Mouse (Mus musculus): ENCODE results near the gene Drap1. TPM values are rescaled to one million over a fixed set of nuclear protein-coding genes. Genes with fewer than 3 reads are reported as not detected.

Drap1 gene
- total RNA-seq, 2 experiments from 2014 or later, result 301 to 320 TPM

DNA sequence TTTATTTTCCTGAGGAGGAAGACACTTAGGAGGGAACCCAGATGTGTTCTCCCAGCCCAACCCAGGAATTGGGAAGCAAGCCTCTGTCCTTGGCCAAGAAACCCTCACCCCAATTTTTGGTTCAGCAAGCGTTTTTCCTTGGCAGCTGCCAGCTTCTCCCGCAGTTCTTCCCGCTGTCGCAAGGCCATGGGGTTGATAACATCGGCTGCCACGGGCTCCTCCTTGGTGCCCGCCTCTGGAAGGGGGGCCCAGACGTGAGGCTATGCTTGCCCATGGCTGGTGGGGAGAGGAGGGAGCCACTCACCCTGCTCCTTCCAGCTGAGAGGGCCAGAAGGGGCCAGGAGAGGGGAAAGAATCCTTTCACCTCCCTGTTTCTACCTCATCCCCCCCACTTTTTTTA is 40.1 kb downstream of the Drap1 start:
- DNase-seq, result no peak

GRCm38 (mm10) chr19:5383326-5383725 is 41.5 kb downstream of the Drap1 start:
- DNase-seq, result no peak

GRCm38 (mm10) chr19:5377446-5377845 is 47.3 kb downstream of the Drap1 start:
- DNase-seq, result no peak

DNA sequence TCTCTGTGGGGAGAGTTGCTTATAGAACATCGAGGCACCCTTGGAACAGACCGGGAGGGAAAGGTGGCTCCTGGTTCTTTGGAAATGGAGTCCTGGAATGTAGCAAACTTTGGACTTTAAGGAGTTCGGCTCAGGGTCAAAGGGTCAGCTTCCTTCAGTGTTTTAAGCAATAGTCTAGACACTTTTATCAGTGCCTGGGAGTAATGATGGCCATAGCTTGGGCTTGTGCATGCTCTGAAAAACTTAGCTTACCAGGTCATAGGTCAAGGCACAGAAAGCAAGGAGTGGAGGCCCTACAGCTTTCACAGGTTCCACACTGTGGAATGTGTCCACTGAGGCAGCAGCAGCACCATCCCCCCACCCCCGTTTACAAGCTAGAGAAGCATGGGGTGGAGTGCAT is 50.0 kb downstream of the Drap1 start:
- no peak for DNase-seq

- DNase-seq, result no peak
Measured at GRCm38 (mm10) chr19:5374177-5374576, 50.6 kb downstream of the Drap1 start.

Other genes starting within 250 kb of the Drap1 start
- gene Pacs1, start 151.9 kb downstream of the Drap1 start, total RNA-seq (2021), result 10 to 100 TPM; 21.8 to 22.7 TPM
- gene Sf3b2, start 129.5 kb downstream of the Drap1 start, total RNA-seq (2021), result 100 to 1,000 TPM; 118 to 119 TPM
- 10 to 100 TPM; 21.9 to 22.4 TPM for gene Gal3st3, start 126.6 kb downstream of the Drap1 start, total RNA-seq (2021)
- gene Catsper1, start 89.2 kb downstream of the Drap1 start, total RNA-seq (2021), result not detected
- gene Cst6, start 75.4 kb downstream of the Drap1 start, total RNA-seq (2021), result 10 to 100 TPM; 17.3 to 21.4 TPM
- 10 to 100 TPM; 18.8 to 19.7 TPM for gene Eif1ad, start 58.2 kb downstream of the Drap1 start, total RNA-seq (2021)
- 100 to 1,000 TPM; 121 to 125 TPM for gene Banf1, start 57.8 kb downstream of the Drap1 start, total RNA-seq (2021)
- 10 to 100 TPM; 47.8 to 48.1 TPM for gene Sart1, start 36.3 kb downstream of the Drap1 start, total RNA-seq (2021)
- gene Tsga10ip, start 22.5 kb downstream of the Drap1 start, total RNA-seq (2021), result under 1 TPM in 1 of 2 experiments, not detected in 1; 0.59 TPM
- 10 to 100 TPM; 32.1 to 38.3 TPM for gene AI837181, start 165 bp upstream of the Drap1 start, total RNA-seq (2021)
- gene Fosl1, start 22.6 kb upstream of the Drap1 start, total RNA-seq (2021), result not detected
- gene Ccdc85b, start 32.9 kb upstream of the Drap1 start, total RNA-seq (2021), result 1 to 10 TPM; 6.0 to 6.7 TPM
- 10 to 100 TPM; 50.9 to 54.3 TPM for gene Fibp, start 35.6 kb upstream of the Drap1 start, total RNA-seq (2021)
- gene Ctsw, start 43.5 kb upstream of the Drap1 start, total RNA-seq (2021), result 1 to 10 TPM in 1 of 2 experiments, under 1 TPM in 1; 0.25 to 1.5 TPM
- 1 to 10 TPM; 7.2 to 7.9 TPM for gene Efemp2, start 49.0 kb upstream of the Drap1 start, total RNA-seq (2021)
- gene Mus81, start 63.4 kb upstream of the Drap1 start, total RNA-seq (2021), result 10 to 100 TPM; 16.9 to 24.2 TPM
- 100 to 1,000 TPM; 184 to 211 TPM for gene Cfl1, start 65.5 kb upstream of the Drap1 start, total RNA-seq (2021)
- gene 1700020D05Rik, start 78.8 kb upstream of the Drap1 start, total RNA-seq (2021), result under 1 TPM; 0.35 to 0.57 TPM
- 1 to 10 TPM; 4.2 to 4.3 TPM for gene Snx32, start 85.6 kb upstream of the Drap1 start, total RNA-seq (2021)
- gene Ovol1, start 135.7 kb upstream of the Drap1 start, total RNA-seq (2021), result not detected
- 1 to 10 TPM; 2.8 to 4.3 TPM for gene Ap5b1, start 143.0 kb upstream of the Drap1 start, total RNA-seq (2021)
- gene Rnaseh2c, start 176.9 kb upstream of the Drap1 start, total RNA-seq (2021), result 10 to 100 TPM; 56.5 to 59.3 TPM
- gene Kat5, start 185.3 kb upstream of the Drap1 start, total RNA-seq (2021), result 10 to 100 TPM; 20.5 to 31.3 TPM
- gene Rela, start 212.5 kb upstream of the Drap1 start, total RNA-seq (2021), result 10 to 100 TPM; 25.4 to 30.2 TPM
- 10 to 100 TPM; 20.3 to 24.1 TPM for gene Sipa1, start 238.7 kb upstream of the Drap1 start, total RNA-seq (2021)

Data from heart, adult 18-20 months (tissue).